Mouse (Mus musculus) CD4-positive, CD25-positive, alpha-beta regulatory T cell, adult 4 months (primary cell): ENCODE measurements around the gene Git1. TPM values are rescaled to one million over a fixed set of nuclear protein-coding genes. Genes with fewer than 3 reads are reported as not detected.
"Not testable (repeated sequence)": the region's sequence is repeated elsewhere in the genome, so short reads cannot be mapped to it uniquely, and the experiment has no call there.

Experiments used
- ATAC-seq: one replicate; pipeline ENCODE4 v1.8.0; 2017
- polyA plus RNA-seq, 2 experiments: library from polyadenylated mRNA; unstranded; fragments of 100-300 nt; shearing (Covaris generic); gene quantifications; one replicate each; pipeline ENCODE4 v1.2.1; 2017

The Git1 gene
- polyA plus RNA-seq, 2 experiments from 2014 or later = 9.6 to 10.9 TPM

GRCm38 (mm10) chr11:77520601-77521529 lies 27.5 kb downstream of the Git1 start:
- ATAC-seq = no peak

GRCm38 (mm10) chr11:77525804-77526486 lies 32.6 kb downstream of the Git1 start:
- ATAC-seq = no peak

- not testable (repeated sequence) for ATAC-seq
Observed at GRCm38 (mm10) chr11:77528420-77528819, 35.1 kb downstream of the Git1 start.

GRCm38 (mm10) chr11:77529644-77530043 lies 36.3 kb downstream of the Git1 start:
- no peak for ATAC-seq

GRCm38 (mm10) chr11:77530862-77531261 lies 37.5 kb downstream of the Git1 start:
- ATAC-seq = no peak

GRCm38 (mm10) chr11:77532202-77532846 lies 39.0 kb downstream of the Git1 start:
- peak; percentile 69 for ATAC-seq

GRCm38 (mm10) chr11:77545261-77545660 lies 51.9 kb downstream of the Git1 start:
- ATAC-seq = no peak

Other genes with a start within 250 kb of the Git1 start
- gene Coro6, start 31.2 kb upstream of the Git1 start, polyA plus RNA-seq = not detected
- gene Ankrd13b, start 3.9 kb upstream of the Git1 start, polyA plus RNA-seq = 1 to 10 TPM; 1.3 to 1.4 TPM
- gene Abhd15, start 21.6 kb downstream of the Git1 start, polyA plus RNA-seq = 1 to 10 TPM; 2.0 to 3.7 TPM
- 1 to 10 TPM; 5.9 to 8.5 TPM for gene Trp53i13, start 22.4 kb downstream of the Git1 start, polyA plus RNA-seq
- under 1 TPM; 0.48 to 0.58 TPM for gene Gm10392, start 25.6 kb downstream of the Git1 start, polyA plus RNA-seq
- 10 to 100 TPM; 17.3 to 23.1 TPM for gene Taok1, start 114.3 kb downstream of the Git1 start, polyA plus RNA-seq
- 10 to 100 TPM; 20.4 to 21.6 TPM for gene Nufip2, start 192.6 kb downstream of the Git1 start, polyA plus RNA-seq
- not detected for gene Cryba1, start 231.7 kb downstream of the Git1 start, polyA plus RNA-seq